Mouse (Mus musculus): Measurements from ENCODE around the gene Slc39a7. TPM values are rescaled to one million over a fixed set of nuclear protein-coding genes. Genes with fewer than 3 reads are reported as not detected.

The Slc39a7 gene
- 113 and 136 TPM in 2 replicates for polyA plus RNA-seq (2012; rRNA removed)

DNA sequence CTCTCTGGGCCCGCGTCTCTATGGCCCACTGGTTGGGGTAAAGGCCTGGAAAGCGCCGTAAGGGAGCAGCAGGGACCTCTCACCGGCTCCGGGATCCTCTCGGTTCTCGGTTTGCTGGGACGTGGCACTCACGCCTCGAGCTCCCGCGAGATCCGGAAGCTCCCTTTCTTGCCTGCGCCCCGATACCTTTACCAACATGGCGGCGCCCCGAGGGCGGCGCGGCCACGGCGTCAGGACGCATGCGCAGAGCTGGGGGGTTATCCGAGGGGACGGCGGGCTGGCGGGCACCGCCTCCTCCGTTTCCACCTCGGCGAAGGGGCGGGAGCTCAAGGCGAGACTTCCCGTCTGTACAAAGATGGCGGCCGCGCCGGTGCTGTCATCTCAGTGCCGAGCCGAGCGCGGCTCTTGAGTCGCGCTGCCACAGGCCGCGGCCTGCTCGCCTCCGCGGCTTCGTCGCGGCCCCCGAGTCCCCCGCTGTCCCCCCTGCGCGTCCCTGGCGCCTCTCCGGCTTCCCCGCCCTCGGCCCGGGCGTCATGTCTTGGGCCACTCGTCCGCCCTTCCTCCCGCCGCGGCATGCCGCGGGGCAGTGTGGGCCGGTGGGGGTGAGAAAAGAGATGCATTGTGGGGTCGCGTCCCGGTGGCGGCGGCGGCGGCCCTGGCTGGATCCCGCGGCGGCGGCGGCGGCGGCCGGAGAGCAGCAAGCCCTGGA is at the start of gene Slc39a7, which contains the start of gene Rxrb:
Slc39a7 (minus strand) TSS at position 218 of the 709 bp plus-strand sequence.
Rxrb (plus strand) TSS at position 348 of the 709 bp plus-strand sequence.

DNA sequence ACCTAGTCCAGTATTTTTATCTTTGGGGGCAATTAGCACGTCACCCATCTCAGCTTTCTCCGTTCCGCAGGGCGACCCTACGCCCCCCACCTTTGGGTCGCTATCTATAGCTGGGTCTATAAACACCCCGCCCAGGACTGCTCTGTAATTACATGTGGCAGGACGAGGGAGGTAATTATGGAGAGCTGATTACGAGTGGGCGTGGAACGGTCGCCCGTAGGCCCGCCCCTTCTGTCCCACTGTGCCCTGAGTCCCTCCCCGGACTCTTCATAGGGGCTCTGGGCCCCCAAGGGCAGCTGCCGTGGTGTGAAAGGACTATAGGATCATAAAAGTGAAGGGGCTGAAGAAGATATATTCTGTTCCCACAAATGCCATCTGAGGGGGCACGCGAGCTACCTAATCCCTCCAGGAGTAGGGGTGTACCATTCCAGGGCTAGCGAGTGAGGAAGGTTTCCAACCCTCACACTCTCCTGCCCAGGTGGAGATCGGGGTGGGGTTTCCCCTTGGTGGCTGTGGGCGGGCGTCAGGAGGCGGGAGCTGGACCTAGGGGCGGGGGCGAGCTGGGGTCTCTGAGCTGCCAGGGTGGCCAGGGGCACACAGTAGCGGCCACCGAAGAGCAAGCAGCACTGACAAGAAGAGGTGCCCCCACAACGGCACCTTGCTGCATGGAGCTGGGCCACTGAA is 7.5 kb upstream of the Slc39a7 start, which contains the start of gene Col11a2:
Col11a2 (plus strand) TSS at position 560 of the 684 bp plus-strand sequence.

DNA sequence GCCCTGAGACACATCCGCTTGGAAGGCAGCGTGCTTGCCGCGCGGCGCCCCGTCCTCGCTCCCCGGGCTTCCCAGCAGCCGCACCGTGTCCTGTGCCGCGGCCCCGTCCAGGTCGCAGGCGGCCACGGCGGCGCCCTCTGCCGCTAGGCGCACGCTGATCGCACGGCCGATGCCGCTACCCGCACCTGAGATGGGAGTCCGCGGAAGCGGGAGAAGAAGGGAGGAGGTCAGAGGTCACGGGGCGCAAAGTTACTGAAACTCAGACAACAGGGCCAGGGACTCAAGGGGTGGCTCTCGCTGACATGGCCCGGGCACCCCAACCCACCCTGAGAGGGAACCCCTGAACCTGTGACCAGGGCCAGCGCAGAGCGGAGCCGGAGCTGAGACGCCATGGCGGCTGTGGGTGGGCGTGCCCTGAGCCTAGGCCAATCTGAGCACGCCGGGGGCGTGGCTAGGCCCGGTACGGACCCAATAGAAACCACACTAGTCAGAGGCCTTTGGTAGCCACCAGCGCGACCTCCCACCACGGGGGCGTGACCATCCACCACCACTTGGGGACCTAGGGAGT is 3.7 kb downstream of the Slc39a7 start, which contains the start of gene H2-Ke6:
H2-Ke6 (minus strand) TSS at position 405 of the 568 bp plus-strand sequence.

DNA sequence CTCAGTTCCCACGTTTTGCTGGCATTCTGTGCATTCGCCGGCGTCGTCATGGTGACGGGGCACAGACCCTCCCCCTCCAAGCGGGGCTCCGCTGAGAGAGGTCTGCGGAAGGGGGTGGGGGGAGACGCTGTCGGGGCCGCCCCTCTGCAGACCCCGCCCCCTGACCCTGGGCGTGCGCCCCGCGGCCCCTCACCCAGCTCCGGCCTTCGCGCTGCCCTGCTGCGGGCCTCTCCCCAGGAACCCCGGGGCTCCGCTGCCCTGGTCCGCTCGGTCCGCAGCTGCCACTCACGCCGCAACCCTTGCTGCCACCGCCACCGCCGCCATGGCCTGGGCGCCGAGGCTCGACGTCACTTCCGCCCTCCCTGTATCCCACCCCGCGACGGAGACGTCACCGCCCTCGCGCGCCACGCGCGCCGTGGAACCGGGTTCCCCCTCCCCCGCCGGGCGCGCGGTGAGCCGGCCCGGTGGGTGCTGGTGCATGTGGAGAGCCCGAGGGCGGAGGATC is 7.1 kb downstream of the Slc39a7 start, which contains the start of gene Ring1:
Ring1 (minus strand) TSS at position 364 of the 505 bp plus-strand sequence.

DNA sequence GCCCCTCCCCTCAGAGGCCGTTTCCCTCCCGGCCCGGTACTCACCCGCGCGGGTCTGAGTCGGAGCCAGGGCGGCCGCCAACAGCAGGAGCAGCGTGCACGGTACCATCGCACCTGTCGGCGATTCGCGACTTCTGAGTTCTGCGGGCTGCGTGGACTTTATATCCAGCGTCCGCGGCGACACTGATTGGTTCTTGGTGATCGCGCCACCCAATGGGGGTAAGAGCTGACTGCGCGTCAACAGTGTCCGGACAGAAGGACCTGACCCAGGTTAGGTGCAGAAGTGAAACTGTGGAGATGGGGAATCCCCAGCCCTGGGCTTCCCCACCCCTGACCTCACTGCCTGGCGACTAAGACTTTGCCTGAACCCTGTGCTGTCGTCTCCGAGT is 31.3 kb downstream of the Slc39a7 start, which contains the start of gene H2-K1:
H2-K1 (minus strand) TSS at position 198 of the 388 bp plus-strand sequence.

Other genes starting within 250 kb of the Slc39a7 start
- 8.6 and 13.8 TPM in 2 replicates for gene Angptl4, start 249.9 kb downstream of the Slc39a7 start, polyA plus RNA-seq (2012; rRNA removed)
- 60.8 and 64.1 TPM in 2 replicates for gene Kank3, start 221.2 kb downstream of the Slc39a7 start, polyA plus RNA-seq (2012; rRNA removed)
- 1,052 and 1,113 TPM in 2 replicates for gene Rps28, start 207.1 kb downstream of the Slc39a7 start, polyA plus RNA-seq (2012; rRNA removed)
- gene Ndufa7, start 207.1 kb downstream of the Slc39a7 start, polyA plus RNA-seq (2012; rRNA removed), result 340 and 356 TPM in 2 replicates
- 41.3 and 46.5 TPM in 2 replicates for gene Cd320, start 188.6 kb downstream of the Slc39a7 start, polyA plus RNA-seq (2012; rRNA removed)
- not detected in 2 replicates for gene Gm7029, start 157.8 kb downstream of the Slc39a7 start, polyA plus RNA-seq (2012; rRNA removed)
- gene Kifc1, start 141.0 kb downstream of the Slc39a7 start, polyA plus RNA-seq (2012; rRNA removed), result 32.6 and 40.9 TPM in 2 replicates
- gene Platr17, start 126.5 kb downstream of the Slc39a7 start, polyA plus RNA-seq (2012; rRNA removed), result 0.25 and 0.29 TPM in 2 replicates
- gene Daxx, start 122.3 kb downstream of the Slc39a7 start, polyA plus RNA-seq (2012; rRNA removed), result 46.3 and 50.1 TPM in 2 replicates
- 13.9 and 20.8 TPM in 2 replicates for gene Tapbp, start 115.8 kb downstream of the Slc39a7 start, polyA plus RNA-seq (2012; rRNA removed)
- 34.5 and 40.6 TPM in 2 replicates for gene Zbtb22, start 115.8 kb downstream of the Slc39a7 start, polyA plus RNA-seq (2012; rRNA removed)
- gene Rgl2, start 102.1 kb downstream of the Slc39a7 start, polyA plus RNA-seq (2012; rRNA removed), result 230 and 252 TPM in 2 replicates
- 113 and 115 TPM in 2 replicates for gene Pfdn6, start 91.3 kb downstream of the Slc39a7 start, polyA plus RNA-seq (2012; rRNA removed)
- 27.4 and 27.8 TPM in 2 replicates for gene Wdr46, start 91.0 kb downstream of the Slc39a7 start, polyA plus RNA-seq (2012; rRNA removed)
- gene B3galt4, start 80.2 kb downstream of the Slc39a7 start, polyA plus RNA-seq (2012; rRNA removed), result 9.3 and 9.5 TPM in 2 replicates
- 63.4 and 64.7 TPM in 2 replicates for gene Vps52, start 75.9 kb downstream of the Slc39a7 start, polyA plus RNA-seq (2012; rRNA removed)
- gene Rps18, start 75.7 kb downstream of the Slc39a7 start, polyA plus RNA-seq (2012; rRNA removed), result 1,006 and 1,081 TPM in 2 replicates
- 27.6 and 29.7 TPM in 2 replicates for gene H2-K1, start 31.3 kb downstream of the Slc39a7 start, polyA plus RNA-seq (2012; rRNA removed)
- gene Ring1, start 7.0 kb downstream of the Slc39a7 start, polyA plus RNA-seq (2012; rRNA removed), result 62.7 and 65.1 TPM in 2 replicates
- gene H2-Ke6, start 3.6 kb downstream of the Slc39a7 start, polyA plus RNA-seq (2012; rRNA removed), result 115 and 118 TPM in 2 replicates
- gene Rxrb, start 130 bp upstream of the Slc39a7 start, polyA plus RNA-seq (2012; rRNA removed), result 88.3 and 91.0 TPM in 2 replicates
- gene Col11a2, start 7.8 kb upstream of the Slc39a7 start, polyA plus RNA-seq (2012; rRNA removed), result 13.9 and 70.2 TPM in 2 replicates
- 0.15 and 0.29 TPM in 2 replicates for gene H2-Oa, start 60.7 kb upstream of the Slc39a7 start, polyA plus RNA-seq (2012; rRNA removed)
- gene H2-DMa, start 87.9 kb upstream of the Slc39a7 start, polyA plus RNA-seq (2012; rRNA removed), result 10.2 and 10.5 TPM in 2 replicates
- gene Brd2, start 91.0 kb upstream of the Slc39a7 start, polyA plus RNA-seq (2012; rRNA removed), result 206 and 231 TPM in 2 replicates
- 0.15 and 0.29 TPM in 2 replicates for gene H2-DMb2, start 111.6 kb upstream of the Slc39a7 start, polyA plus RNA-seq (2012; rRNA removed)
- 1.0 and 1.9 TPM in 2 replicates for gene H2-DMb1, start 121.4 kb upstream of the Slc39a7 start, polyA plus RNA-seq (2012; rRNA removed)
- 2.8 and 4.5 TPM in 2 replicates for gene Tap1, start 155.9 kb upstream of the Slc39a7 start, polyA plus RNA-seq (2012; rRNA removed)
- 1.8 and 2.6 TPM in 2 replicates for gene Psmb9, start 156.1 kb upstream of the Slc39a7 start, polyA plus RNA-seq (2012; rRNA removed)
- 5.1 and 6.8 TPM in 2 replicates for gene Psmb8, start 166.0 kb upstream of the Slc39a7 start, polyA plus RNA-seq (2012; rRNA removed)
- 1.3 and 2.0 TPM in 2 replicates for gene Tap2, start 171.8 kb upstream of the Slc39a7 start, polyA plus RNA-seq (2012; rRNA removed)
- gene H2-Ob, start 207.2 kb upstream of the Slc39a7 start, polyA plus RNA-seq (2012; rRNA removed), result 0.07 TPM in 1 of 2 replicates, not detected in the other
- 1.9 and 2.8 TPM in 2 replicates for gene H2-Ab1, start 226.0 kb upstream of the Slc39a7 start, polyA plus RNA-seq (2012; rRNA removed)